Mouse (Mus musculus) layer of hippocampus, adult 18-20 months (tissue): ENCODE measurements at regions not wholly inside any gene's neighbourhood (a gene's known extent, or its start where the extent isn't known, plus 50 kb on each side); places are given as distances from the start of the nearest gene placed in this dataset.

Experiments
- DNase-seq, 2 experiments: peaks; one replicate each; pipeline ENCODE4 v3.0.0; 2022; ENCODE audit warnings: low spot score in 2 of 2

- no peak for DNase-seq
Observed at GRCm38 (mm10) chrX:10984894-10985293, 270.1 kb downstream of the Mid1ip1 start.

GRCm38 (mm10) chrX:10991871-10992210, 277.0 kb downstream of the Mid1ip1 start:
- DNase-seq = peak; percentile 3 to 6

- DNase-seq = peak; percentile 24 to 36
Observed at GRCm38 (mm10) chrX:10992211-10993004, 277.6 kb downstream of the Mid1ip1 start.

GRCm38 (mm10) chrX:10993005-10993377, 278.2 kb downstream of the Mid1ip1 start:
- no peak for DNase-seq

- DNase-seq = no peak
Observed at GRCm38 (mm10) chrX:10994910-10995309, 280.1 kb downstream of the Mid1ip1 start.

GRCm38 (mm10) chrX:11001180-11001579, 286.4 kb downstream of the Mid1ip1 start:
- no peak for DNase-seq

- DNase-seq = no peak
Observed at GRCm38 (mm10) chrX:11039278-11039677, 259.8 kb upstream of the H2al1a start.

GRCm38 (mm10) chrX:11046769-11047168, 252.3 kb upstream of the H2al1a start:
- DNase-seq = no peak

- no peak for DNase-seq
Observed at GRCm38 (mm10) chrX:11082171-11082570, 216.9 kb upstream of the H2al1a start.

- no peak for DNase-seq
Observed at GRCm38 (mm10) chrX:11082845-11083244, 216.2 kb upstream of the H2al1a start.

- DNase-seq = no peak
Observed at GRCm38 (mm10) chrX:11086257-11087072, 212.6 kb upstream of the H2al1a start.

GRCm38 (mm10) chrX:11087913-11088312, 211.1 kb upstream of the H2al1a start:
- DNase-seq = peak in 1 of 2 experiments; percentile 53

GRCm38 (mm10) chrX:11088506-11088905, 210.6 kb upstream of the H2al1a start:
- no peak for DNase-seq

- DNase-seq = peak in 1 of 2 experiments; percentile 21
Observed at GRCm38 (mm10) chrX:11090432-11090831, 208.6 kb upstream of the H2al1a start.

GRCm38 (mm10) chrX:11097581-11098254, 201.3 kb upstream of the H2al1a start:
- DNase-seq = no peak

- no peak for DNase-seq
Observed at GRCm38 (mm10) chrX:11098366-11098765, 200.7 kb upstream of the H2al1a start.

- peak in 1 of 2 experiments; percentile 20 for DNase-seq
Observed at GRCm38 (mm10) chrX:11099146-11100087, 199.6 kb upstream of the H2al1a start.

- peak in 1 of 2 experiments; percentile 16 for DNase-seq
Observed at GRCm38 (mm10) chrX:11100935-11101334, 198.1 kb upstream of the H2al1a start.

GRCm38 (mm10) chrX:11131253-11131652, 167.8 kb upstream of the H2al1a start:
- no peak for DNase-seq

GRCm38 (mm10) chrX:11139971-11140421, 159.1 kb upstream of the H2al1a start:
- no peak for DNase-seq

GRCm38 (mm10) chrX:11141294-11141693, 157.8 kb upstream of the H2al1a start:
- no peak for DNase-seq
